Mouse (Mus musculus) stomach, postnatal 0 days (tissue): ENCODE data around the gene Atp2b1.

Source experiments
- CTCF ChIP-seq: IDR thresholded peaks from 2 replicates; pipeline ENCODE4 v1.5.1; 2016; ENCODE audit warnings: antibody characterized with exemption, low read depth, mild to moderate bottlenecking, moderate library complexity
- EP300 ChIP-seq: optimal IDR thresholded peaks from 2 replicates; pipeline ENCODE3; 2016; ENCODE audit warnings: antibody characterized with exemption

GRCm38 (mm10) chr10:98959385-98959784, 45.2 kb downstream of the Atp2b1 start:
- TF ChIP-seq CTCF: no peak
- no peak for TF ChIP-seq EP300
